Comparison of ENCODE assay signal across 26 mouse cellular contexts in the genomic region with DNA sequence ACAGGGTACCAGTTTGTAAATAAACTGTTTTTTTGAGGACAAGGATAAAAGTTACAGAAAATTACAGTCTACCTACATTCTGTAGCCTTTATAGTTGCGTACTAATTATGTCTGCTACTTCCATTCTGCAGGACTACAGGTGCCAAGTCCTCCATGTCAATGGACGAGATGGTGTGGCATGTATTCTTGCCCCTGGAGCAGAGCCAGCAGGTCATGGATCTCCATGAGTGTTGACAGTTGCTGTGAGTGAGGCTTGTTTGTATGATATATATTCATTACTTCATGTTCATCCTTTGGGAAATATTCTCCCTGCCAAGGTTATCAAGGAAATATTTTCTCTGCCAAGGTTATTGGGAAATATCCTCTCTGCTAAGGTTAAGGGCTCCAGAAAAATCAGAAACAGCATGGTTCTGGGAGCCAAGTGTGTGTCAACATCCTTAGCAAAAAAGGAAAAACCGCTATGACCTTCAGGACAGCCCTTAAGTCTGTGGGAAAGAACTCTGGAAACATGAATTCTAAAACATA. TPM values are rescaled to one million over a fixed set of nuclear protein-coding genes. Genes with fewer than 3 reads are reported as not detected.
DNase-seq lines count a peak whose midpoint lies in the region.
"Had no signal": no experiment of that assay in that cellular context is flagged by ENCODE, and none has a peak within 500 bp of the region (broad histone marks: within the 10 kb centered on the region; RNA-seq: fewer than 3 reads in every experiment).

No protein-coding gene starts in this region.

- intact Hi-C loops in heart, postnatal 10 days (cut with DNase I): no loop called here

- DNase-seq in heart, postnatal 10 days: peak; percentile 6 to 8
- no peak for DNase-seq in heart, embryonic 10.5 days (ENCODE audit: low spot score)
- DNase-seq in lung, adult 18-20 months: peak; percentile 8 to 37
- no peak for DNase-seq in lung, postnatal 10 days
- peak; percentile 67 for DNase-seq in adrenal gland, postnatal 25 days
- DNase-seq in skeletal muscle tissue, adult 2 months (ENCODE audit: low read depth, low spot score): peak; percentile 9
- no peak for DNase-seq in cerebellum, adult 9-10 months
- DNase-seq: cerebellum, adult 18-20 months; layer of hippocampus, adult 9-11 months; right cerebral cortex, postnatal 4 days had no signal

- H3K27ac ChIP-seq in heart, embryonic 10.5 days: no peak overlapping the region
- H3K27ac ChIP-seq: embryonic facial prominence, embryonic 10.5 days; forebrain, embryonic 12.5 days; heart, adult 2 months; left cerebral cortex, adult 2 months; liver, embryonic 14.5 days; macrophage; midbrain, embryonic 10.5 days had no signal

- no peaks in the 10 kb centered on the region for H3K36me3 ChIP-seq in heart, embryonic 10.5 days
- H3K36me3 ChIP-seq: embryonic facial prominence, embryonic 10.5 days; forebrain, embryonic 12.5 days; midbrain, embryonic 10.5 days had no signal

- H3K4me1 ChIP-seq in heart, embryonic 10.5 days: no peaks in the 10 kb centered on the region
- H3K4me1 ChIP-seq: embryonic facial prominence, embryonic 10.5 days; forebrain, embryonic 12.5 days; midbrain, embryonic 10.5 days had no signal

- no peaks in the 10 kb centered on the region for H3K27me3 ChIP-seq in heart, embryonic 10.5 days (ENCODE audit: insufficient read depth, poor library complexity, severe bottlenecking)
- H3K27me3 ChIP-seq: forebrain, embryonic 12.5 days had no signal

- no peaks in the 10 kb centered on the region for H3K9me3 ChIP-seq in heart, embryonic 10.5 days
- H3K9me3 ChIP-seq: forebrain, embryonic 12.5 days; midbrain, embryonic 10.5 days had no signal

- 66% methylated on average over 3 of the region's 3 CpGs for whole genome bisulfite sequencing in heart, embryonic 10.5 days

- no peak overlapping the region for H3K4me3 ChIP-seq in heart, embryonic 10.5 days
- H3K4me3 ChIP-seq: embryonic facial prominence, embryonic 10.5 days; forebrain, embryonic 12.5 days; heart, adult 2 months; left cerebral cortex, adult 2 months; midbrain, embryonic 10.5 days had no signal

RNA-seq across cellular contexts. Expression of gene Olfr995, which starts 23.4 kb away (rescaled TPM):
- not detected for total RNA-seq in heart, postnatal 10 days (2021)
- polyA plus RNA-seq in heart, embryonic 10.5 days (2016; fragmentation: Nextera tagmentation; extraction: Ambion mirVana): not detected in 2 replicates
- not detected in 2 replicates for total RNA-seq in adrenal gland, postnatal 25 days (2021)
- total RNA-seq: adrenal gland, adult 18-20 months; common myeloid progenitor, adult 5-6 weeks; gastrocnemius, adult 8-10 months; heart, adult 2 months; heart, postnatal 36 days; left cerebral cortex, adult 2 months had no signal
- polyA plus RNA-seq: C2C12; embryonic facial prominence, embryonic 10.5 days; forebrain, embryonic 12.5 days; frontal cortex, adult 2 months; heart, adult 2 months; hindbrain, embryonic 16.5 days; intestine, embryonic 16.5 days; limb, embryonic 11.5 days; liver, embryonic 14.5 days; macrophage; midbrain, embryonic 10.5 days had no signal

RNA-seq across cellular contexts. Expression of gene Olfr994, which starts 30.6 kb away (rescaled TPM):
- total RNA-seq in heart, postnatal 10 days (2021): not detected
- not detected in 2 replicates for polyA plus RNA-seq in heart, embryonic 10.5 days (2016; fragmentation: Nextera tagmentation; extraction: Ambion mirVana)
- total RNA-seq in adrenal gland, postnatal 25 days (2021): not detected in 2 replicates
- total RNA-seq: adrenal gland, adult 18-20 months; common myeloid progenitor, adult 5-6 weeks; gastrocnemius, adult 8-10 months; heart, adult 2 months; heart, postnatal 36 days; left cerebral cortex, adult 2 months had no signal
- polyA plus RNA-seq: C2C12; embryonic facial prominence, embryonic 10.5 days; forebrain, embryonic 12.5 days; heart, adult 2 months; hindbrain, embryonic 16.5 days; intestine, embryonic 16.5 days; limb, embryonic 11.5 days; liver, embryonic 14.5 days; macrophage; midbrain, embryonic 10.5 days had no signal

RNA-seq across cellular contexts. Expression of gene 4833423E24Rik, which starts 52.0 kb away (rescaled TPM):
- total RNA-seq in heart, postnatal 10 days (2021): not detected
- polyA plus RNA-seq in heart, embryonic 10.5 days (2016; fragmentation: Nextera tagmentation; extraction: Ambion mirVana): not detected in 2 replicates
- 0.38 and 0.39 TPM in 2 replicates for total RNA-seq in adrenal gland, postnatal 25 days (2021)
- total RNA-seq: common myeloid progenitor, adult 5-6 weeks; gastrocnemius, adult 8-10 months; heart, adult 2 months; heart, postnatal 36 days; left cerebral cortex, adult 2 months had no signal
- polyA plus RNA-seq: C2C12; forebrain, embryonic 12.5 days; frontal cortex, adult 2 months; limb, embryonic 11.5 days; liver, embryonic 14.5 days; macrophage; midbrain, embryonic 10.5 days had no signal

RNA-seq across cellular contexts. Expression of gene Olfr993, which starts 52.2 kb away (rescaled TPM):
- total RNA-seq in heart, postnatal 10 days (2021): not detected
- polyA plus RNA-seq in heart, embryonic 10.5 days (2016; fragmentation: Nextera tagmentation; extraction: Ambion mirVana): not detected in 2 replicates
- total RNA-seq in adrenal gland, postnatal 25 days (2021): not detected in 2 replicates
- total RNA-seq: adrenal gland, adult 18-20 months; common myeloid progenitor, adult 5-6 weeks; gastrocnemius, adult 8-10 months; heart, adult 2 months; heart, postnatal 36 days; left cerebral cortex, adult 2 months had no signal
- polyA plus RNA-seq: C2C12; embryonic facial prominence, embryonic 10.5 days; forebrain, embryonic 12.5 days; frontal cortex, adult 2 months; heart, adult 2 months; hindbrain, embryonic 16.5 days; intestine, embryonic 16.5 days; limb, embryonic 11.5 days; liver, embryonic 14.5 days; macrophage; midbrain, embryonic 10.5 days had no signal

RNA-seq across cellular contexts. Expression of gene Olfr992, which starts 57.6 kb away (rescaled TPM):
- total RNA-seq in heart, postnatal 10 days (2021): not detected
- polyA plus RNA-seq in heart, embryonic 10.5 days (2016; fragmentation: Nextera tagmentation; extraction: Ambion mirVana): not detected in 2 replicates
- total RNA-seq in adrenal gland, postnatal 25 days (2021): not detected in 2 replicates
- total RNA-seq: adrenal gland, adult 18-20 months; common myeloid progenitor, adult 5-6 weeks; gastrocnemius, adult 8-10 months; heart, adult 2 months; heart, postnatal 36 days; left cerebral cortex, adult 2 months had no signal
- polyA plus RNA-seq: C2C12; embryonic facial prominence, embryonic 10.5 days; forebrain, embryonic 12.5 days; frontal cortex, adult 2 months; heart, adult 2 months; hindbrain, embryonic 16.5 days; intestine, embryonic 16.5 days; limb, embryonic 11.5 days; liver, embryonic 14.5 days; macrophage; midbrain, embryonic 10.5 days had no signal

Comparison
In these comparisons a context has a peak if more than half of its experiments do, and no peak if none do; other contexts are left out.
1. DNase-seq: peak in heart, postnatal 10 days (2 of 2), lung, adult 18-20 months (2 of 2), adrenal gland, postnatal 25 days (single experiment) and skeletal muscle tissue, adult 2 months (single experiment); none in heart, embryonic 10.5 days (single experiment), lung, postnatal 10 days (single experiment) and cerebellum, adult 9-10 months (single experiment).